ENCODE assay signal across 8 mouse cellular contexts in the genomic region with DNA sequence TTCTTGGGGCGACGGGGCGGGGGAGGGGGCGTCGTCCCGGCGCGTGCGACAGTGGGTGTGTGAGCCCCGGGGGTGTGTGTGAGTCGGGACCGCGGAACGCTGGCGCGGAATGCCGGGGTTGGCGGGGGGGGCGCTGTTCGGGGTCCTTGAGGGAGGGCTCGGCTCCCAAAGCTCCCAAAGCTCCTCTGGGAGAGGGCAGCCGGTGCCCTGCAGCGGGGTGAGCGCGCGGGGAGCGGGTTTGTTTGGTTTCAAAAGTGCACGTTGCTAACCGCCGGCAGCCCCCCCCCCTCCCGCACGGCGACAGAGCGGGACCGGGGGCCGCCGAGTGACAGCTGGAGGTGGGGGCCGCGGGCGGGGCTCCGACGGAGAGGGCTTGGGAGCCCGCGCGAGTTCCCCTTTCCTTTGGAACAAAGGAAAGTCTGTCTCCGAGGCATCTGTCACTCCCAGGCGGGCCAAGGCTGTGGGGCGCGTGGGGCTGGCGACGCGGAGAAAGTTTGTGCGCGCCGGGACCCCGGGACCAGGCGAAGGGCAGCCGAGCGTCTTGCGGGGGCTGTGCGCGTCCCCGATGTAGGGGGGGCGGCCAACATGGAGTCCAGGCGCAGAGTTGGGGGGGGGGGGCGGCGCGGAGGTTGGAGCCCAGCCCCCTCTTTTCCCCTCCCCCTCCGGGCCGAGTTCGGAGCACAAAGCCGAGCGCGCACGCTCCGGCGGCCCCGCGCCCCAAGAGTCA. TPM values are rescaled to one million over a fixed set of nuclear protein-coding genes. Genes with fewer than 3 reads are reported as not detected.
DNase-seq lines count a peak whose midpoint lies in the region; ATAC-seq lines count a peak whose summit lies in the region.

No protein-coding gene starts in this region.

- H3K4me2 ChIP-seq in stomach, embryonic 16.5 days (ENCODE audit: low read depth, low read length): peak overlapping the region; percentile 63

- peak; percentile 25 for ATAC-seq in stomach, embryonic 16.5 days (ENCODE audit: insufficient read depth, low FRiP score)

- under 1% methylated on average over 74 of the region's 79 CpGs for WGBS in midbrain, embryonic 10.5 days
- WGBS in stomach, embryonic 16.5 days: 1% methylated on average over 62 of the region's 79 CpGs

- H3K9me3 ChIP-seq in midbrain, embryonic 10.5 days (replicated peaks): no peaks in the 10 kb centered on the region
- H3K9me3 ChIP-seq in stomach, embryonic 16.5 days (replicated peaks; ENCODE audit: control insufficient read depth, low read length): no peaks in the 10 kb centered on the region

- H3K4me1 ChIP-seq in midbrain, embryonic 10.5 days: peaks cover 57% of the 10 kb centered on the region
- peaks cover 52% of the 10 kb centered on the region for H3K4me1 ChIP-seq in stomach, embryonic 16.5 days (ENCODE audit: control insufficient read depth, insufficient read depth, low read length)

- no peaks in the 10 kb centered on the region for H3K27me3 ChIP-seq in midbrain, embryonic 10.5 days (ENCODE audit: low read depth, poor library complexity, severe bottlenecking)
- H3K27me3 ChIP-seq in stomach, embryonic 16.5 days (ENCODE audit: control insufficient read depth, insufficient read depth, low read length): no peaks in the 10 kb centered on the region

- H3K9ac ChIP-seq in stomach, embryonic 16.5 days (ENCODE audit: low read length): peak overlapping the region; percentile 94

- H3K36me3 ChIP-seq in midbrain, embryonic 10.5 days: peaks cover 45% of the 10 kb centered on the region
- H3K36me3 ChIP-seq in stomach, embryonic 16.5 days (ENCODE audit: control insufficient read depth, insufficient read depth, low read length): 0 out of 2 replicates have a peak, but pooled peaks cover 4% of the 10 kb centered on the region

- DNase-seq in ovary, postnatal 10 days (ENCODE audit: low spot score): peak; percentile 29
- DNase-seq in ovary, adult 18-20 months (ENCODE audit: low spot score): no peak
- DNase-seq in adrenal gland, postnatal 10 days: peak; percentile 60
- peak; percentile 65 for DNase-seq in forelimb bud, embryonic 11.5 days (ENCODE audit: low read depth, low spot score)
- DNase-seq in kidney, postnatal 14 days: peak; percentile 59
- peak; percentile 80 for DNase-seq in midbrain, embryonic 10.5 days (ENCODE audit: low spot score)
- DNase-seq in cerebellum, postnatal 36 days: no peak

- H3K4me3 ChIP-seq in midbrain, embryonic 10.5 days: peak overlapping the region; percentile 97
- H3K4me3 ChIP-seq in stomach, embryonic 16.5 days (replicated peaks; ENCODE audit: low read length): peak overlapping the region; percentile 88

- H3K27ac ChIP-seq in midbrain, embryonic 10.5 days (replicated peaks): peak overlapping the region; percentile 99
- H3K27ac ChIP-seq in stomach, embryonic 16.5 days (ENCODE audit: low read length): peak overlapping the region; percentile 95

RNA-seq across cellular contexts. Expression of a gene that starts 0.7 kb away (rescaled TPM):
- 1 to 10 TPM; 8.1 to 9.7 TPM for total RNA-seq in adrenal gland, postnatal 10 days (2021)
- polyA plus RNA-seq in midbrain, embryonic 10.5 days (2016; fragmentation: Nextera tagmentation; extraction: Ambion mirVana): 98.4 and 101 TPM in 2 replicates
- polyA plus RNA-seq in stomach, embryonic 16.5 days (2015; fragmentation: Nextera tagmentation; extraction: Ambion mirVana): 33.7 and 36.5 TPM in 2 replicates

RNA-seq across cellular contexts. Expression of a gene that starts 17.3 kb away (rescaled TPM):
- total RNA-seq in adrenal gland, postnatal 10 days (2021): 1 to 10 TPM; 2.0 to 4.0 TPM
- polyA plus RNA-seq in midbrain, embryonic 10.5 days (2016; fragmentation: Nextera tagmentation; extraction: Ambion mirVana): 8.8 and 9.2 TPM in 2 replicates
- 6.7 and 7.3 TPM in 2 replicates for polyA plus RNA-seq in stomach, embryonic 16.5 days (2015; fragmentation: Nextera tagmentation; extraction: Ambion mirVana)

RNA-seq across cellular contexts. Expression of a gene that starts 22.5 kb away (rescaled TPM):
- total RNA-seq in adrenal gland, postnatal 10 days (2021): 100 to 1,000 TPM; 277 to 282 TPM
- polyA plus RNA-seq in midbrain, embryonic 10.5 days (2016; fragmentation: Nextera tagmentation; extraction: Ambion mirVana): 164 and 191 TPM in 2 replicates
- polyA plus RNA-seq in stomach, embryonic 16.5 days (2015; fragmentation: Nextera tagmentation; extraction: Ambion mirVana): 173 and 190 TPM in 2 replicates

RNA-seq across cellular contexts. Expression of a gene that starts 46.5 kb away (rescaled TPM):
- total RNA-seq in adrenal gland, postnatal 10 days (2021): under 1 TPM; 0.18 to 0.30 TPM
- 0.55 and 0.67 TPM in 2 replicates for polyA plus RNA-seq in midbrain, embryonic 10.5 days (2016; fragmentation: Nextera tagmentation; extraction: Ambion mirVana)
- polyA plus RNA-seq in stomach, embryonic 16.5 days (2015; fragmentation: Nextera tagmentation; extraction: Ambion mirVana): 0.39 and 0.41 TPM in 2 replicates

Comparison
In these comparisons a context has a peak if more than half of its experiments do, and no peak if none do; other contexts are left out.
1. DNase-seq: peak in ovary, postnatal 10 days (single experiment), adrenal gland, postnatal 10 days (single experiment), forelimb bud, embryonic 11.5 days (single experiment), kidney, postnatal 14 days (single experiment) and midbrain, embryonic 10.5 days (single experiment); none in ovary, adult 18-20 months (single experiment) and cerebellum, postnatal 36 days (0 of 2).